25 mouse cellular contexts compared by ENCODE assay signal in genomic region chr19:51727665-51728064, GRCm38 (mm10).
DNase-seq lines count a peak whose midpoint lies in the region; ATAC-seq and TF ChIP-seq lines count a peak whose summit lies in the region.
"Had no signal": no experiment of that assay in that cellular context is flagged by ENCODE, and none has a peak within 500 bp of the region (broad histone marks: within the 10 kb centered on the region; RNA-seq: fewer than 3 reads in every experiment).

No protein-coding gene starts in this region.

- WGBS in hindbrain, embryonic 16.5 days: 70% methylated on average over 3 of the region's 3 CpGs
- 73% methylated on average over 3 of the region's 3 CpGs for WGBS in hindbrain, embryonic 13.5 days
- WGBS in heart, adult 2 months: 76% methylated on average over 3 of the region's 3 CpGs

- no peak for TF ChIP-seq CTCF in heart, adult 2 months (IDR thresholded peaks at IDR 0.05)

- TF ChIP-seq EP300 in heart, adult 2 months (IDR thresholded peaks at IDR 0.05; ENCODE audit: insufficient read depth, low read depth, low read length): no peak

- DNase-seq in cerebellum, postnatal 36 days: peak; percentile 7 to 8
- no peak for DNase-seq in cerebellum, adult 11-12 months
- DNase-seq in fat pad, adult 2 months (ENCODE audit: extremely low read depth, low read depth, low spot score): peak; percentile 14
- peak; percentile 9 for DNase-seq in gonadal fat pad, adult 2 months (ENCODE audit: low read depth)
- DNase-seq in heart, adult 2 months: no peak
- DNase-seq: adrenal gland, postnatal 14 days; heart, postnatal 14 days; kidney, adult 2 months; kidney, postnatal 4 days; liver, embryonic 13.5 days; lung, adult 18-20 months; lung, postnatal 4 days; retina, postnatal 1 day; right cerebral cortex, postnatal 14 days; thymus, postnatal 4 days had no signal

- H3K4me3 ChIP-seq in hindbrain, embryonic 16.5 days (ENCODE audit: low read length): no peak overlapping the region
- no peak overlapping the region for H3K4me3 ChIP-seq in hindbrain, embryonic 13.5 days
- H3K4me3 ChIP-seq in heart, adult 2 months: no peak overlapping the region
- H3K4me3 ChIP-seq: limb, embryonic 10.5 days; limb, embryonic 15.5 days; liver, embryonic 13.5 days; megakaryocyte, embryonic 14.5 days; midbrain, embryonic 12.5 days; neural tube, embryonic 15.5 days had no signal

- no peak for TF ChIP-seq POLR2A in heart, adult 2 months (IDR thresholded peaks at IDR 0.05; ENCODE audit: insufficient read depth, low read depth, low read length)

- intact Hi-C loops in heart, adult 2 months (cut with DNase I): no loop called here

- peak; percentile 37; the same call in 1 of the 2 replicates for ATAC-seq in hindbrain, embryonic 16.5 days
- ATAC-seq in hindbrain, embryonic 13.5 days (ENCODE audit: low FRiP score): no peak
- ATAC-seq: CD4-positive, CD25-positive, alpha-beta regulatory T cell, adult 4 months; lung, postnatal 0 days had no signal

- H3K27me3 ChIP-seq in hindbrain, embryonic 16.5 days (replicated peaks; ENCODE audit: control insufficient read depth, insufficient read depth, low read length): no peaks in the 10 kb centered on the region
- no peaks in the 10 kb centered on the region for H3K27me3 ChIP-seq in hindbrain, embryonic 13.5 days
- no peaks in the 10 kb centered on the region for H3K27me3 ChIP-seq in heart, adult 2 months (ENCODE audit: control insufficient read depth, insufficient read depth, low read length)
- H3K27me3 ChIP-seq: limb, embryonic 15.5 days; liver, embryonic 13.5 days; megakaryocyte, embryonic 14.5 days; midbrain, embryonic 12.5 days; neural tube, embryonic 15.5 days had no signal

- H3K4me1 ChIP-seq in hindbrain, embryonic 16.5 days (ENCODE audit: control insufficient read depth, insufficient read depth, low read depth, low read length): no peaks in the 10 kb centered on the region
- no peaks in the 10 kb centered on the region for H3K4me1 ChIP-seq in hindbrain, embryonic 13.5 days (replicated peaks)
- H3K4me1 ChIP-seq in heart, adult 2 months (ENCODE audit: control insufficient read depth, insufficient read depth, low read length): no peaks in the 10 kb centered on the region
- H3K4me1 ChIP-seq: limb, embryonic 10.5 days; limb, embryonic 15.5 days; liver, embryonic 13.5 days; megakaryocyte, embryonic 14.5 days; midbrain, embryonic 12.5 days; neural tube, embryonic 15.5 days had no signal

- no peaks in the 10 kb centered on the region for H3K9me3 ChIP-seq in hindbrain, embryonic 16.5 days (ENCODE audit: control insufficient read depth, low read length)
- no peaks in the 10 kb centered on the region for H3K9me3 ChIP-seq in hindbrain, embryonic 13.5 days
- H3K9me3 ChIP-seq: limb, embryonic 10.5 days; limb, embryonic 15.5 days; liver, embryonic 13.5 days; midbrain, embryonic 12.5 days; neural tube, embryonic 15.5 days had no signal

- H3K4me2 ChIP-seq in hindbrain, embryonic 16.5 days (ENCODE audit: low read length): no peak overlapping the region
- no peak overlapping the region for H3K4me2 ChIP-seq in hindbrain, embryonic 13.5 days
- H3K4me2 ChIP-seq: limb, embryonic 15.5 days; liver, embryonic 13.5 days; midbrain, embryonic 12.5 days; neural tube, embryonic 15.5 days had no signal

- no peak overlapping the region for H3K27ac ChIP-seq in hindbrain, embryonic 16.5 days (ENCODE audit: low read depth, low read length)
- no peak overlapping the region for H3K27ac ChIP-seq in hindbrain, embryonic 13.5 days
- no peak overlapping the region for H3K27ac ChIP-seq in heart, adult 2 months
- H3K27ac ChIP-seq: kidney, postnatal 0 days; limb, embryonic 10.5 days; limb, embryonic 15.5 days; liver, embryonic 13.5 days; midbrain, embryonic 12.5 days; neural tube, embryonic 15.5 days had no signal

- H3K9ac ChIP-seq in hindbrain, embryonic 16.5 days (ENCODE audit: low read depth, low read length): no peak overlapping the region
- H3K9ac ChIP-seq in hindbrain, embryonic 13.5 days: no peak overlapping the region
- no peak overlapping the region for H3K9ac ChIP-seq in heart, adult 2 months (ENCODE audit: low read depth, low read length)
- H3K9ac ChIP-seq: limb, embryonic 15.5 days; liver, embryonic 13.5 days; midbrain, embryonic 12.5 days; neural tube, embryonic 15.5 days had no signal

- no peaks in the 10 kb centered on the region for H3K36me3 ChIP-seq in hindbrain, embryonic 16.5 days (ENCODE audit: control insufficient read depth, insufficient read depth, low read length)
- no peaks in the 10 kb centered on the region for H3K36me3 ChIP-seq in hindbrain, embryonic 13.5 days
- H3K36me3 ChIP-seq in heart, adult 2 months (ENCODE audit: control insufficient read depth, insufficient read depth, low read length): no peaks in the 10 kb centered on the region
- H3K36me3 ChIP-seq: limb, embryonic 10.5 days; limb, embryonic 15.5 days; liver, embryonic 13.5 days; midbrain, embryonic 12.5 days; neural tube, embryonic 15.5 days had no signal

- no peaks in the 10 kb centered on the region for H3K79me2 ChIP-seq in heart, adult 2 months (replicated peaks; ENCODE audit: control insufficient read depth, insufficient read depth, low read length)

Comparison
In these comparisons a context has a peak if more than half of its experiments do, and no peak if none do; other contexts are left out.
1. DNase-seq: peak in cerebellum, postnatal 36 days (2 of 2), fat pad, adult 2 months (single experiment) and gonadal fat pad, adult 2 months (single experiment); none in cerebellum, adult 11-12 months (single experiment) and heart, adult 2 months (0 of 2).